Mouse (Mus musculus) embryo, embryonic 11.5 days (tissue): ENCODE measurements around the gene Chrnb4.

Experiments
- DNase-seq: peaks from one replicate; pipeline ENCODE4 v3.0.0-alpha.2; 2012; ENCODE audit warnings: low read depth, low spot score

Chrnb4 gene

GRCm38 (mm10) chr9:55023326-55023725 lies 25.3 kb downstream of the Chrnb4 start:
- DNase-seq: no peak

GRCm38 (mm10) chr9:55016926-55017325 lies 31.7 kb downstream of the Chrnb4 start:
- no peak for DNase-seq

DNA sequence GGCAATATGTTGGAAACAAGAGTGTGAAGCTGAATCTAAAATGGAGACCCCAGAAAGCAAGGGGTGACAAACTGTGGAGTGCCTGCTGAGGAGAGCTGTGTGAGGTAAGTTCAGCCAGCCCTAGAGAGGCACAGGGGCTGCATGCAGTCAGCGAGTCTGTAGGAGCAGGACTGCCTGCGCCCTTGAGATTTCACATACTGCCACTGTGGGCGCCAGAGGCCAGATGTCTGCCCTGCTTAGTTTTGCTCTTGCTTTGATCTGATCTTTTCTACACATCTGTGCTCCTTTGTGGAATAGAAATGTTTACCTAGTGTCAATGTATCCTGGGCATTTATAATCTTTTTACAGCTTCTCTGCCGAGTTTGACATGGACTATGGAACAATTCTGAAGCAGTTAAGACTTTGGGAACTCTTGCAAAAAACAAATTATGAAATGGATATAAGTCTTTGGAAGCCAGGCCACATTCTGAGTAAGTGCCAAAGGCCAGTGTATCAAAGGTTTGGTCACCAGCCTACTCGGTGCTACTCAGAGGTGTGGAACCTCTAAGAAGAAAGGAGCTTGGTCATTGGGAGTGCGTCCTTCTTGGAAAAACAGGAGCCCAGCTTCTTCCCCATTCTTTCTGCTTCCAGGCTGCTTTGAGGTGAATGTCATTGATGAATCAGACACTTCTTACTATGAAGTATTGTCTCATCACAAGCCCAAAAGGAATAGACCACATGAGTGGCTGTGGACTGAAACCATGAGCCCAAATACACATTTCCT lies 37.8 kb downstream of the Chrnb4 start:
- no peak for DNase-seq

DNA sequence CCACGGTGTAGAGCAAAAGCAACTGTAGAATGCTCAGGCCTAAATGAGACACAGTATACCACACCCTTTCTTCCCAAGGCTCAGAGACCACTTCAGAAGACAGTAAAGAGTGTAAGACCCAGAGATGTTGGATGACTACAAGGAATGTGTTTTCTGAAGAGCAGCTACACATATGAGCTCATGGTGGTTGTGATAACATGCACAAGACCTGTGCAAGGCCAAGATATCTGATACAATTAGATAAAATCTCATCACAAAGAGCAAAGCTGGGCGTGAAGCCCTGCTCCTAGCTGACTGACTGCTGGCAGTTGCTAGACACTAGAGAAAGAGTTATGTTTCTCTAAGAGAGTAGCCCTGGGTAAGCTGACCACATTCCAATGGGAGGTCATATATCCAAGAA lies 38.9 kb downstream of the Chrnb4 start:
- DNase-seq: no peak

- DNase-seq: no peak
Observed at GRCm38 (mm10) chr9:55003609-55004008, 45.0 kb downstream of the Chrnb4 start.

DNA sequence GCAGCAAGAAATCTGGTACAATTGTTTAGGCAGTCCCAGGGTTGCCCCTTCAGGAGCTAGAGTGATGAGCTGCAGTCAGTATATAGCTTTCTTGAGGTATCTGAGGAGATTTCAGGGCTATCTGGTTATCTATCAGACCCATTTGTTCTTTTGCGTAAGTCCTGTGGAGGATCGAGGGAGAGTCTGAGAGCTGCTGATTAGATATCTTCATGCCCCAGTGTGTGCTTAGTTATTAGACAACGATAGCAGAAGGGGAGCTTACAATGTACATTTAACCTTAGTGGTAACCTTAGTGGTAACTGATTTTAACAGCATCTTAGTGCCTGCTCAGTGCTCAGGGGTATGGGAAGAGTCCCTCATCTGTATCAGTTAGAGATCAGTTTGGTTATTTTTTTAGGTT lies 52.9 kb downstream of the Chrnb4 start:
- DNase-seq: no peak

DNA sequence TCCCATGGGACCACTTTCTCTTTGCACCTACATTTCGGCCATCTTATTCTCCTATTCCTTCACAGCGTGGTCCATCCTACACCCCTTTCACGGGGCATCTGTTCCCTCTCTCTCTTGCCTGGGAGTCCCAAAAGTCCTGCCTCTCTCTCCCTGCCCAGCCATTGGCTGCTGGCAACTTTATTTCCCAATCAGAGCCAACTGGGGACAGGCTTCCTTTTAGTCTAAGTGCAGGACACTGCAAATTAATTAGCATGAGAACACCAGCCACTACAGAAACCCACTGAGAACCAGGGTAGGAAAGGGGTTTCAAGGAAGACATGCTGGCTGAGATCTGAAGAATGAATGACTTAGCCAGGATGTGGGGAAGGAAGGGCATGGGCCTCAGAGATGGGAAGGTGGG lies 54.2 kb downstream of the Chrnb4 start:
- no peak for DNase-seq

GRCm38 (mm10) chr9:54990362-54990761 lies 58.2 kb downstream of the Chrnb4 start:
- no peak for DNase-seq

DNA sequence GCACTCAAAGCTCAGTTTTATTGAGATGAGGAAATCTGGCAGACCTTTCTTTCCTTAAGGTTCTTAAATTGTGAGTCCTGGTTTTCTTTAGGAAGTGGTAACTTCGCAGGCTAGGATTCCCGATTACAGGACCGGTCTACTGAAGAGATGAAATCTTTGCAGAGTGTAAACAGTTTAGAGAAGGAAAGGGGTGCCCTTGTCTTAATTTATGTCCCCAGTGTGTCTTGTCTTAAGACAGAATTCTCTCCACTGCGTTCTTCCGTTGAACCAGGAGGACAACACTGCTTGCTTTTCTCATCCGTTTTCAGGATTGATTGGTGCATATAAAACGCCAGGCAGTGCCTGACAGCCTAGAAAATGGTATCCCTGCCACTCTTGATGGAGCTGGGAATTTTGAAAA lies 66.2 kb downstream of the Chrnb4 start:
- no peak for DNase-seq

DNA sequence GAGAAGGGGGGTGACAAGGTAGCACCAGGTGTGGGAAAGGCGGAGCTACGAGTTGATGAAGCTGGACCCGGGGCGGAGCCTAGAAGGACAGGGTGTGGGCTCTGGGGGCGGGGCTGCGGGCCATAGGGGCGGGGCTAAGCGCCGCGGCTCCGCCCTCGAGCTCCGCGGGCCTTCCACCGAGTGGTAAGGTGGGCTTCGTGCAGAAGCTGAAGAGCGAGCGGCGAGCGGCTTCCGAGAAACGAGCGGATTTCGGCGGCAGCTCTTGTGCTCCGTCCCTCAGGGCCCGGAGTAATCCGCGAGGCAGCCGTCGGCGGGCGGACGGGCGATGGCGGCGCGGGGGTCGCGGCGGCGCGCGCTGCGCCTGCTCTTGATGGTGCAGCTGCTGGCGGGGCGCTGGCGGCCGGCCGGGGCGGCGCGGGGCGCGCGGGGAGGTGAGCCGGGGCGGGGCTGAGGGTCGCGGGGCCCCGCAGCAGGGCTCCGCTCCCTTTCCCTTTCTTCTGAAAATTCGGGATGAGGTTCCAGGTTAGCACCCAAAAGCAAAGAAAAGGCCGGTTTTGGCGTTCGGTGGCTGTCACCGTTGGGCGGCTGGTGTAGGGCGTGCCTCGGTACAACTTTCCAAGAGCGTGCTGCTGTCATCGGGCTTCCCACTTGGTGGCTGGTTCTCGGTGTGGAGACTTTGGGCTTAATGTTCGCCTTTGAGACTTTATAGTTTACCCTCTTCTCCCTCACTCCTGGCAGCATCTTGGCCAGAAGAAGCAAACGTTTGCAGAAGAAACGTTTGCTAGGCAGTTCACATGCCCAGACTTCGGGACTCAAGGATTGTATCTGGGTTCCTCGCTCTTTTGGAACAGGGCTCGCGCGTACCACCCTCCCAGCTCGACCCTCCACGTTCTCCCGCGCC lies 67.0 kb downstream of the Chrnb4 start:
- peak; percentile 38 for DNase-seq

DNA sequence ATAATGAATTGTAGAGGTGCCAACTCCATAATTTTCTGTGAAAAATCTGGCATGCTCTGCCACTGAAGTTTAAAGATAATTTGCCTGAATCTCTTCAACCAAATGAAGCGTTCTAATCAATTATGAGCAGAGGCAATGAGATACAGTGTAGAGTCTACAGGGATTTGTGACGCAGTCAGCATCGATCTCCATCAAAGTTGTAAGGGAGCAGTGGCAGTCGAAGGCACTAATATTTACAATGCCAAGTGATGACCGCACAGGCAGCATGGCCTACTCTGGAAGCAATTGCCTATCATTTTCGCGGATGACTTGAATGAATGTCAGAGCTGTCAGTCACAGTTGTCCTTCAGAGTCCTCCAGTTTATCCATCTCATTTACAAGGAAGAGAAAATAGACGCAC lies 67.9 kb downstream of the Chrnb4 start, which contains the start of gene Chrna5:
Gene Chrna5 (plus strand): TSS at position 207 of the 400 bp plus-strand sequence.
- no peak for DNase-seq
